Comparison of ENCODE assay signal across 8 mouse cellular contexts in genomic region chr7:18910241-18910831, GRCm38 (mm10). TPM values are rescaled to one million over a fixed set of nuclear protein-coding genes. Genes with fewer than 3 reads are reported as not detected.
DNase-seq lines count a peak whose midpoint lies in the region; ATAC-seq and TF ChIP-seq lines count a peak whose summit lies in the region.

TSS of gene Ccdc61 (minus strand) at chr7:18910415.

- intact Hi-C loops in heart, postnatal 10 days (cut with DNase I): no loop called here

- peaks cover under 1% of the 10 kb centered on the region for H3K4me1 ChIP-seq in ES-Bruce4 (ENCODE audit: control insufficient read depth, insufficient read depth, low read length)
- peaks cover 27% of the 10 kb centered on the region for H3K4me1 ChIP-seq in forebrain, embryonic 13.5 days
- peaks cover 7% of the 10 kb centered on the region; the same call in 1 of the 2 replicates for H3K4me1 ChIP-seq in liver, postnatal 0 days (ENCODE audit: insufficient read depth)
- peaks cover 5% of the 10 kb centered on the region for H3K4me1 ChIP-seq in neural tube, embryonic 14.5 days (ENCODE audit: control insufficient read depth, insufficient read depth, low read length)

- no peak for TF ChIP-seq CTCF in ES-Bruce4 (IDR thresholded peaks at IDR 0.05; ENCODE audit: low read depth, low read length)
- no peak for TF ChIP-seq CTCF in liver, postnatal 0 days (IDR thresholded peaks at IDR 0.05; ENCODE audit: low read depth)

- DNase-seq in heart, postnatal 10 days: peak; percentile 98 to 99
- DNase-seq in large intestine, adult 2 months (ENCODE audit: low read depth, low spot score): peak; percentile 98
- DNase-seq in liver, postnatal 0 days: peak; percentile 96
- peak; percentile 97 for DNase-seq in testis, postnatal 10 days (ENCODE audit: low spot score)

- peak within 1 kb of the TSS; percentile 88 for H3K4me3 ChIP-seq in ES-Bruce4 (ENCODE audit: low read depth, low read length)
- peak within 1 kb of the TSS; percentile 61 for H3K4me3 ChIP-seq in forebrain, embryonic 13.5 days
- peak within 1 kb of the TSS; percentile 69 for H3K4me3 ChIP-seq in liver, postnatal 0 days (ENCODE audit: low read depth, low read length)
- H3K4me3 ChIP-seq in neural tube, embryonic 14.5 days (ENCODE audit: low read depth, low read length): peak within 1 kb of the TSS; percentile 53

- peak within 1 kb of the TSS; percentile 65 for H3K4me2 ChIP-seq in forebrain, embryonic 13.5 days
- peak within 1 kb of the TSS; percentile 80 for H3K4me2 ChIP-seq in liver, postnatal 0 days (ENCODE audit: low read depth, low read length)
- H3K4me2 ChIP-seq in neural tube, embryonic 14.5 days (ENCODE audit: low read depth, low read length): peak within 1 kb of the TSS; percentile 66

- no peaks in the 10 kb centered on the region for H3K27me3 ChIP-seq in ES-Bruce4 (ENCODE audit: control insufficient read depth, insufficient read depth, low read length, poor library complexity, severe bottlenecking)
- no peaks in the 10 kb centered on the region for H3K27me3 ChIP-seq in forebrain, embryonic 13.5 days
- no peaks in the 10 kb centered on the region for H3K27me3 ChIP-seq in liver, postnatal 0 days (ENCODE audit: insufficient read depth, low read length)
- H3K27me3 ChIP-seq in neural tube, embryonic 14.5 days (ENCODE audit: control insufficient read depth, insufficient read depth, low read length): no peaks in the 10 kb centered on the region

- peak; percentile 58 for TF ChIP-seq POLR2A in ES-Bruce4 (IDR thresholded peaks at IDR 0.05; ENCODE audit: insufficient read depth, low read length)

- H3K36me3 ChIP-seq in ES-Bruce4 (ENCODE audit: control insufficient read depth, insufficient read depth, low read length, poor library complexity, severe bottlenecking): no peaks in the 10 kb centered on the region
- no peaks in the 10 kb centered on the region for H3K36me3 ChIP-seq in forebrain, embryonic 13.5 days (ENCODE audit: poor library complexity, severe bottlenecking)
- peaks cover 3% of the 10 kb centered on the region; the same call in 1 of the 2 replicates for H3K36me3 ChIP-seq in liver, postnatal 0 days (replicated peaks; ENCODE audit: insufficient read depth, low read length)
- H3K36me3 ChIP-seq in neural tube, embryonic 14.5 days (ENCODE audit: control insufficient read depth, insufficient read depth, low read length): no peaks in the 10 kb centered on the region

- peak within 1 kb of the TSS; percentile 83 for H3K9ac ChIP-seq in ES-Bruce4 (ENCODE audit: low read depth, poor library complexity, severe bottlenecking)
- H3K9ac ChIP-seq in forebrain, embryonic 13.5 days: peak within 1 kb of the TSS; percentile 62
- peak within 1 kb of the TSS; percentile 64 for H3K9ac ChIP-seq in liver, postnatal 0 days (replicated peaks)
- peak within 1 kb of the TSS; percentile 48 for H3K9ac ChIP-seq in neural tube, embryonic 14.5 days (replicated peaks; ENCODE audit: low read depth, low read length)

- TF ChIP-seq EP300 in ES-Bruce4 (IDR thresholded peaks at IDR 0.05; ENCODE audit: insufficient read depth, low read depth, low read length): no peak
- TF ChIP-seq EP300 in liver, postnatal 0 days (IDR thresholded peaks at IDR 0.05; ENCODE audit: low read depth): peak; percentile 58; the same call in 1 of the 2 replicates

- no peaks in the 10 kb centered on the region for H3K9me3 ChIP-seq in ES-Bruce4 (replicated peaks; ENCODE audit: control insufficient read depth, insufficient read depth, low read length, poor library complexity, severe bottlenecking)
- H3K9me3 ChIP-seq in forebrain, embryonic 13.5 days (replicated peaks): no peaks in the 10 kb centered on the region
- no peaks in the 10 kb centered on the region for H3K9me3 ChIP-seq in liver, postnatal 0 days (ENCODE audit: low read length)
- no peaks in the 10 kb centered on the region for H3K9me3 ChIP-seq in neural tube, embryonic 14.5 days (ENCODE audit: control insufficient read depth, low read length)

- WGBS in forebrain, embryonic 13.5 days: 0% methylated on average over 33 of the region's 33 CpGs
- under 1% methylated on average over 33 of the region's 33 CpGs for WGBS in large intestine, adult 2 months
- WGBS in liver, postnatal 0 days (ENCODE audit: insufficient replicate concordance): 1% methylated on average over 33 of the region's 33 CpGs
- under 1% methylated on average over 33 of the region's 33 CpGs for whole genome bisulfite sequencing in neural tube, embryonic 14.5 days

- no peak within 1 kb of the TSS for H3K27ac ChIP-seq in ES-Bruce4 (ENCODE audit: insufficient read depth, low read length)
- 0 out of 2 replicates have a peak within 1 kb of the TSS, but pooled peaks have one; percentile 28 for H3K27ac ChIP-seq in forebrain, embryonic 13.5 days
- no peak within 1 kb of the TSS for H3K27ac ChIP-seq in liver, postnatal 0 days (ENCODE audit: low read depth)
- no peak within 1 kb of the TSS for H3K27ac ChIP-seq in neural tube, embryonic 14.5 days (ENCODE audit: low read depth, low read length)

- peak; percentile 100 for ATAC-seq in cerebellum, adult (ENCODE audit: insufficient number of reproducible peaks, low FRiP score, low TSS enrichment)
- peak; percentile 100 for ATAC-seq in forebrain, embryonic 13.5 days
- ATAC-seq in liver, postnatal 0 days: peak; percentile 100
- ATAC-seq in neural tube, embryonic 14.5 days (ENCODE audit: low read depth): peak; percentile 99

RNA-seq across cellular contexts. Expression of gene Ccdc61, which starts in this region (rescaled TPM):
- 36.4 and 39.9 TPM in 2 replicates for polyA plus RNA-seq in ES-Bruce4 (2011; ENCODE audit: insufficient read depth, insufficient read length, low read depth, missing spikeins)
- polyA plus RNA-seq in forebrain, embryonic 13.5 days (2015; fragmentation: Nextera tagmentation; extraction: Ambion mirVana): 25.6 and 27.9 TPM in 2 replicates
- 10 to 100 TPM in 1 of 2 experiments, 1 to 10 TPM in 1; 9.5 to 11.5 TPM for total RNA-seq in heart, postnatal 10 days (2021)
- polyA plus RNA-seq in large intestine, adult 2 months (2012; rRNA removed): 19.2 and 25.2 TPM in 2 replicates
- 5.6 and 7.5 TPM in 2 replicates for polyA plus RNA-seq in liver, postnatal 0 days (2015; fragmentation: Nextera tagmentation; extraction: Ambion mirVana)
- 17.6 and 20.2 TPM in 2 replicates for polyA plus RNA-seq in neural tube, embryonic 14.5 days (2014; fragmentation: Nextera tagmentation; extraction: Ambion mirVana)
